Mouse (Mus musculus): ENCODE results near the gene Enkur.
"Not testable (repeated sequence)": the region's sequence is repeated elsewhere in the genome, so short reads cannot be mapped to it uniquely, and the experiment has no call there.

Enkur gene

DNA sequence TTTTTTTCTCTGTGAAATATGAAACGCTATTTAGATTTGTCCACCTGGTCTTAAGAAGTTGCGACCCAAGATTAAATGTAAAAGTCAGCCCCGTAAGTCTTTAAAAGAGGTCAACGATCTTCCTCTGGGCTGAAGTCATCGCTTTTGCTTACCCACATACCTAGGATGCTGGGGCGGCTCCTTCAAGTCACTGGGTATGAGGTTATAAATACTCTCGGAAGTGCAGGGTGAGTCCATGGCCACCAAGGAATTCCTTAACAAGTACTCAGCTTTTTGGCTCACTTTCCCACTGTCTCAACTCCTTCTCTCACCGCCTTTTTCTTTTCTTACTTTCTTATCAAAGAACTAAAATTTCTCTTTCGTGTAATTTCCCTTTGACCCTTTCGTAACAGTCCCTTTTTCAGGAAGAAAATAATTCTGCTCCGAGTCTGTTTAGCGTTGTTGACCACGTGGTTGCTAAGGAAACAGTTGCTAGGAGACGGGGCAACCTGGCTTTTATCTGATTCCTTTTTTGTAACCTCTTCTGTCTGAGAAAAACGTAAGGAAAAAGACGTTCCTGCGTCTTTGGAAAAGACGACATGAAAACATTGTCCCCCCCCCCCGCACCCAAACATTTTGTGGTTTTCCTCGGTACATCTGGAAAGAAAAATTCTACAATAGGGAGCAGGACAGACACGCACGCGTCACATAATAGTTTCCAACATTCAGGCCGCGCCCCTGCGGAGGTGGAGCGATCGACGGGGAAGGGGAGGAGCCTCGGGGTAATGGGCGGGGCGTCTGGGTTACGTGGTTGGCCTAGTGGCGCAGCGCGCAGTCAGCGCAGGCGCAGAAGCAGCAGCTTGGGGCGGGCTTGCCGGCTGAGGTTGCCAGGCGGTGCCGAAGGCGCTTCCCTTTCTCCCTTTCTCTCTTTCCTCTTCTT, at the start of gene Enkur, which contains the start of gene Thnsl1:
Gene Enkur, minus strand, starts transcription at position 454 of the 919 bp plus-strand sequence.
Gene Thnsl1, plus strand, starts transcription at position 813 of the 919 bp plus-strand sequence.
- CTCF ChIA-PET, result no interaction called here

DNA sequence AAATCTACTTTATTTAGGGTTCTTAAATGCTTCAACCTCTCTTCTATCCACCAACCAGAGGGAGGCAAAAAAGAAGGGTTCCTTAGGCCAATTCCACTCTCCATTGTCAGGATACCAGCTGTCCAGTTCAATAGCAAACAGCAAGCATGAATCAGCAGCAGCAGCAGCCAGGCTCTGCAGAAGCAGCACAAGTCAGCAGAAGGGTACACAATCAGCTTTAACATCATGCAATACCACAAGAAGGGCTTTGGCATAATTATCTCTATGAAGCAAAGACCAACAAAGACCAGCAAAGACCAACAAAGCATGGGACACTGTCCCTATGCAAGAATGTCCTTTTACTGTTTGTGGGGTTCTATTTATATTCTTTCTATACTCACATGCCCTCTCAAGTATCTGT, 49.1 kb upstream of the Enkur start:
- CTCF ChIA-PET, result no interaction called here

DNA sequence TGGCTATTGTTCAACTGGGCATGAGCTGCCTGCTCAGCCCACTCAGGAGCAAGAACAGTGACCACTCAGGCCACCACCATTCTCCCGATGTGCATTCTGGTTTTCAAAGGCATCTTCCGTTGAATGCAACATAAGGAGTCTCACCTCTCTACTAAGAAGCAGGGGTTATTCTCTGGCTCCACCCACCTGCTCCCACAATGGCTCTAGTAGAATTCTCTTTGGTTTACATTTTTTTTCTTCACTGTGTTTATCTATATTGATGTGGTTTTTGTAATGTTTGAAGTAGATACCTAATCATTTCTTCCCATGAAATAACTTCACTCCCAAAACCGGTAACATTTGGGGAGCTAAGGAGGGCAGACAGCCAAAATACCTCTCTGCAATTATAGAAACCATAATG, 48.5 kb upstream of the Enkur start:
- CTCF ChIA-PET, result interaction anchor here (0.7 kb wide), 1 partner anchor 20 kb away, joined by 5 read pairs; no protein-coding TSS in a partner anchor

DNA sequence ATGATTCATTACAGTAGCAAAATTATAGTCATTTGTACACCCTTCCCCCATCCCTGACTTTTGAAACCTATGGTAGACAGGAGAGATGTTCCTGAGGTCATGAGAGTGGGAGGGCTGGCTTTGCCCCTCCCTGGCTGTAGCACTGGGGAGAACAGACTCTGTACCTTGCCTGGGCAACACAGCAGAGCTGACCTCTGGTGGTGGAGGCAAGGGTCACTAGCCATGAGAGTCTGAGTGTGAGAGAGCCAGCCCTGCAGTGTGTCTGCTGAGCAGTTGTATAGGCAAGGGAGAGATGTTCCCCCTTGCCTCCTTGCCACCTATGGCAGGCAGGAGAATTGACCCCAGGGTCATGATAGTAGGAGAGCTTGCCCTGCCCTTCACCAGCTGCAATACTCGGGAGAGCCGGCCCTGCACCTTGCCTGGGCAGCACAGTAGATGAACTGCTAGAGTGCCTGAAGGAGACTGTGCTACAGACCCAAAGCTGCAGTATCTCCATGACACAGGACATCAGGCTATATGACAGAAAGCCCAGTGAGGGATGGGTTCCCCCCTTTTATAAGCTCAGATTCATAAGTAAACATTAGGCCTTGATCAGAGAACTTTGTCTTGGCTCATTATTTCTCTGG, 40.4 kb upstream of the Enkur start:
- CTCF ChIA-PET, result no interaction called here

DNA sequence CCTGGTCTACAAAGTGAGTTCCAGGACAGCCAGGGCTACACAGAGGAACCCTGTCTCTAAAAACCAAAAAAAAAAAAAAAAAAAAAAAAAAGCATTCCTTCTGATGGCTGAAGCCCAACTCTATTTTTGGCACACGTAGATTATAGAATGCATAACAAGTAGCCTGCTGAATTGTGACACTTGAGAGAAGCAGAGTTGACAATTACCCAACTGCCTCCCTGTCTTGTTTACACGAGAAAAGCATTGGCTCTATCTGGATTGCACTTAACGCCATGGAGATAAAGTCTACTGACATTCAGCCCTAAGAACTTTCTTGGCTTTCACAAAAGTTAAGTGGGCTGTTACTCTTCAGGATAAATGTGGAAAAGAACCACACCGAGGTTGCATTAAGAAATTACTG, 39.8 kb upstream of the Enkur start:
- CTCF ChIA-PET, result no interaction called here

DNA sequence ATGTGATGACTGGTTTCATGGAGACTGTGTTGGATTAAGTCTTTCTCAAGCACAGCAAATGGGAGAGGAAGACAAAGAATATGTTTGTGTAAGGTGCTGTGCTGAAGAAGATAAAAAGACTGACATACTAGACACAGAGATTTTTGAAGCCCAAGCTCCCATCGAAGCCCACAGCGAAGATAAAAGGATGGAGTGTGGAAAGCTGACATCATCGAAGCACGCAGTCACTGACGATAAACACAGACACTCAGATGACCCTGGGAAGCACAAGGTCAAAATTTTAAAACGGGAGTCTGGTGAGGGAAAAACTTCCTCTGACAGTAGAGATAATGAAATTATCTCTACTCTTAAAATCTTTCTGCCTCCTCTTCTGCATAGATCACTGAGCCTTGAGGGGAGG, 38.9 kb upstream of the Enkur start:
- CTCF ChIA-PET, result not testable (repeated sequence)

DNA sequence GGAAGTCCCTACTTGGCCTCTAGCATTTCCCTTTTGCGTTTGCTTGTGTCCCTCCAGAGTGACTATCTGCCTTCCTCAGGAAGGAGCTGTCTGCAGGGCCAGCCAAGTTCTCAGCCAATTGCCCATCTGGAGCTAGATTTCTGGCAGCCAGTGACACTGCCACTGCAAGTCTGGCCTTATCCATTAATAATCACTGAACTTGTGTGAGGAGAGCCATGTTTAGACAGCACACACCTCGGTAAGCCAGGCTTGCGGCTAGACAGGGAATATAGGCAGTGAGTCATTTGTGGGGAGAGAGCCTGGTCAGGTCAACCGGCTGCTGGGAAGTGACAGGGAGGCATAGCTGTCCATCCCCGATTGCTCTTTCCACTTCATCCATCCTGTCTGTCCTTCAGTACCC, 31.7 kb upstream of the Enkur start:
- CTCF ChIA-PET, result no interaction called here

DNA sequence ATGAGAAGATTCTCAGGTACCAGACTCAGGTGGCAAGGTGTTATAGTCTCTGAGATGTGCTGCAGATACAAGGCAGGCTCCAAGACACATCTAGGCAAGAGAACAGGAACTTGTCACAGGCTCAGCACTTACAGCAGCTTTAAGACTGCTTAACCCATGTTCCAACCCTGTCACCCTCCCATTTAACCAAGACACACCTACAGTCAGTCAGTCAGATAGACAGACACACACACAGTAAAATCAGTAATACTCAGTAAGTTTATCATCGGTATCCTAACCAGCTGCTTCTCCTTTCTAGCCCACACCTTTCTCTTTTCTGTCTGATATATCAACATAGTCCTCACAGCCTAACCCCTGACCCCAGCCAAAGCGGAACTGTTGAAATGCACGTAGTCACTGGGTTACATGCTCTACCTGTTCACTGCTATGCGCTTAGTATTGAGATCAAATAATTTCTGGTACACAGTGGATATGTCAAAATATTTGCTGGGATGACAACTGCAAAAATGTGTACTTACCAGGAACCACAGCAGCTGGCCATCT, 30.8 kb upstream of the Enkur start:
- CTCF ChIA-PET, result no interaction called here

DNA sequence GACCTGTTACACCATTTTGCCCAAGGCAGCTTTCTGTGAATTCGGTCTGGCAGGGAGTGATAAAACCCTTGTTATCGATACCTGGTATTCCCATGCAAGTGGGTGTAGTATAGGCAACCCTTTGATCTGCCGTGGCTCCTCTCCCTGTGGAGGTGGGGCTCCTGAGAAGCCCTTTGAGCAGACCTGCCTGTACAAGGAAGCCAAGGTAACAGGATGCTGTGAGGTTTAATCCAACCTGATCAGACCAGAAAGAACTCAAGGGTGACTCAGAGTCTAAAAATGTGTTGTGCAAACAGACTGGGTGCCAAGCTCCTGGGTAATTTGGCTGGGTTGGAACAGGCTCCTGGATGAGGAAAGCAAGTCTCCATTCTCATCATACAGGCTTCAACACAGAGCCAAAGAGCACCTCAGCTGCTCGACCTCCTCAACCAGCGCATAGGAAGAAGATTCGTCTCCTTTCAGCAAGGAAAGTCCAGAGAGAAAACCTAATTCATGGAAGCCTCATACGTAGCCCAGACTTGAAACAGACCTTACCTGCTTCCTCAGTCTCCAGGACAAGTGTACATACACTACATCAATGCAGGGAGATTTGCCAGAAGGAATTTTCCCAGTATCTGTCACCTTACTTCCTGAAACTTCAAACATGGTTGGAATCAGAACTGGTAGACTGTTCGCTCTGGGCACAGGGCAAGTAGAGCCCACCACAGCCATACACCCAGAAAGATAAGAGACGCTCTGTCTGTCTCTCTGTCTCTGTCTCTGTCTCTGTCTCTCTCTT, 29.9 kb upstream of the Enkur start:
- CTCF ChIA-PET, result no interaction called here

DNA sequence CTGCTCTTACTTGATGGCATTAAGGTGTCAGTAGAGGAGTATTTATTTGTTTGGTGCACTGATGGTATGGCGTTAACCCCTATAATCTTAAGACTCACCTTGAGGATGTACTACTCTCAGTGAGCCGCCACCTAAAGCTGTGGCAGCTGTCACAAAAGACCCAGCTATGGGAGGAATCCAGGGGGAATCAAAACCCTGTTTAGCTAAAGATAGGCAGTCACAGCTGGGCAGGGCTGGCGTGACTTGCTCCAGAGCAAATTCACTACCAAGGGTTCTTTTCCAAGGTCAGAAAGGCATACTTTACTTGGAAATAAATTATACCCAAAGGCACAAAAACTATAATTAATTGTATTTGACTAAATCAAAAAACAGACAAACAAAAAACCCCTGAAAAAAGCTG, 26.0 kb upstream of the Enkur start:
- CTCF ChIA-PET, result no interaction called here

DNA sequence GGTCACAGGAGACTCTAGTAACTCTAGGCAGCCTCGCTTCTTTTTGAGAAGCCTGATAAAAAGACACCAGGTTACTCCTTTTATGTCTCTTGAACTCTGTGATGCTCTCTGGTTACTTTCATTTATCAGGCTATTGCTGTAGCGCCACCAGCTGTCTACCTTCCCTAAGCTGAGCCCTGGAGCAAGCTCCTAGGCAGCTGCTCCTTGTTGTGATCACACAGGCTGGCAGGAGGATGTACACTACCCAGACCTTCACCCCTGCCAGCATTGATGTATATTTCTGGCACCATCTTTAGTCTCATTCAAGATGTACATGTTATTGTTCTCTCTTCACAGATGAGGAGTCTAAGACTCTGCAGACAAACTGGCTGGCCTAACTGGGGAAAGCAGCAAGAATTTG, 25.1 kb upstream of the Enkur start:
- CTCF ChIA-PET, result no interaction called here

DNA sequence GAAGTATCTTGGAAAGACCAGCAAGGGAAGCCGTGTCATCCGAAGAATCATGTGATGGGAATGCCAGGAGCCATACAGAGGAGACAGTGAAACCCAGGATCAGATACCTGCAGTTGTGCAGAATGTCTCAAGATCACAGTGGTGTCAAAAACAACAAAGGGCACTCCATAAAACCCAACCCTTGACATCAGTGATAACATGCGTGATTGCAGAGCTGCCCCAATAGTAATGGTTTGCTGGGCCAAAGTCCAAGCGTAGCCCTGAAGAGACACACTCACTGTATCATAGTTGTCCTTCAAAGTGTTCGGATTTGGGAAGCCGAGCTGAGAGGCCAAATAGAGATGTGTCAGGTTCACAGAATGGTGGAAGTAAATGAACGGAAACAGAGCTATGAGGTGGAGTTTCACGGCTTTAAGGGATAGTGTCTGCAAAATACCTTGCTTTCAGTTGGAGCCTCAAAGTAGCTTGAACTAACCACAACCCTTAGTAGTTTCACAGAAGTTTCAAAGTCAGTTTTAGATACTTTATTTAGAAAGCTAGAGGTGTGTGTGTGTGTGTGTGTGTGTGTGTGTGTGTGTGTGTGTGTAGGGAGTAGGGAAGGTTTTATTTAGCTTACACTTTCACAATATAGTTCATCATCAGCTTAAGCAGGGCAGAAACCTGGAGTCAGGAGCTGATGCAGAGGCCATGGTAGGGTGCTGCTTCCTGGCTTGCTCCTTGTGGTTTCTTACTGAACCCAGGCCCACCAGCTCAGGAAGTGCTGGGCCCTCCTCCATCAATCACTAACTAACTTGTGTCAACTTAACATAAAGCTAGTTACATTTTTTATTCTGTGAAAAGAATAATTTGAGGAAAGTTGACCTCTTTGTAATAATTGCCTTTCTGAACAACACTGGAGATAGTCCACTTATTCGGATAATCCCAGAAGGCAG, 17.6 kb upstream of the Enkur start:
- CTCF ChIA-PET, result no interaction called here

DNA sequence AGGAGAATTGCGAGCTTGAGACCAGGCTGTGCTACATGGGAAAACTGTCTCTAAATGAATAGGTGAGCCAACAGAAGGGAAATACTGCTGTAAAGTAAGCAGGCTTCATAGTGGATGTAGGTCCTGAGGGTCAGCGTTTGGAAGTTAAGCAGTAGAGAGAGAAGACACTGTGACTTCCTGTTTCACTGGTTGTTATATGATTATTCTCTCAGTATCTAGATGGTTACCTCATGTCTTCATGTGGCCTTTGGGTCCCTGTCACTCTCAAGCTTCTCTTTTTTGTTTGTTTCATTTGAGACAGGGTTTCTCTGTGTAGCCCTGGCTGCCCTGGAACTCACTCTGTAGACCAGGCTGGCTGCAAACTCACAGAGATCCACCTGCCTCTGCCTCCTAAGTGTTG, 10.1 kb upstream of the Enkur start:
- CTCF ChIA-PET, result no interaction called here

DNA sequence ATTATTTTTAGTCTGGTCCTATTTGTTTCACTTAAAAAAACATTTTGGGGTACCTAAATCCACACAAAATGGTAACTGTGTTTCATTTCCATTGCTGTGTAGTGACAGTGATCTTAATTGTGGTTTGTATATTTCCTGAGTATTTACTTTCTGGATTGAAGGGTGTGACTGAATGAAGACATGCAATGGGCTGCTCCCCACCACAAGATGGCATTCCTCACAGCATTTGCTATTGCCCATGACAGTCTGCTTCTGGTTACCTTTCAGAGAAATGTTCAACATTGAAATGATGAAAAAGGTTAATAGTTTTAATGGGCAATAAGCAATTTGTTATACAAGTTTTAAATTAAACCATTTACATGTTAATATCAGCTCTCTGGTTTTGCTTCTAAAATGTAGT, 9.2 kb upstream of the Enkur start:
- CTCF ChIA-PET, result no interaction called here

DNA sequence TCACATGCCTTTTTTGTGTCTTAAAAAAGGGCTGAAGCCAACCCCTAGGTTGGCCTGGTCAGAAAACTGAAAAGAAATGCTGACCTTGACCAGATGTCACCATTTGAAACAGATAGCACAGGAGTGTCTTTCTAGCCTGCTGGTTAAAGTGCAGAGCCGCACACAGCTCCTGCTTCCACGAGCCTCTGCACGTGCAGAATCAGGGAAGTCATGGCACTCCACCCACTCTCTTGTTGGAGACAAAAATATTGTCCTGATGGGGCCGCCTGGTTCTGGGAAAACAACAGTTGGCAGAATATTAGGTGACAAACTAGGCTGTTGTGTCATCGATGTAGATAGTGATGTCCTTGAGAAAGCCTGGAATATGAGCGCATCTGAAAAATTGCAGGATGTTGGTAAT, 6.2 kb upstream of the Enkur start:
- CTCF ChIA-PET, result no interaction called here

DNA sequence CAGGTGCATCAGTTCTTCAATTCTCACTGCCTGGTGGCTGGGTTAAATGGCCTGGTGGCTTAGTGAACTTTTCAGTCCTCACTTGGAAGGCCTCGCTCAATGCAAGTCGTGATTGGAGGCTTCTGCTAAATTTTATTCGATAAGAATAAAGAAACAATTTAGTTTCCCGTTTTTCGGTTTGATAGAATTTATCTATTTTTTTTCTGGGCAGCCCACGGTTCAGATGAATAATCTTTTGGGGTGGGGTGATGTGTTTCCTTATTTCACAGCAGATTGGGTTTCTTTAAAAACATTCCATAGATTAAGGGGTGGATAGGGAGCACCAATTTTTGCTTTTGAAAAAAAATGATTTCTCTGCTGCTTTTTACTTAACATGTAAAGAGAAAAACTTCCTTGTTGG, 1.1 kb upstream of the Enkur start:
- CTCF ChIA-PET, result no interaction called here

DNA sequence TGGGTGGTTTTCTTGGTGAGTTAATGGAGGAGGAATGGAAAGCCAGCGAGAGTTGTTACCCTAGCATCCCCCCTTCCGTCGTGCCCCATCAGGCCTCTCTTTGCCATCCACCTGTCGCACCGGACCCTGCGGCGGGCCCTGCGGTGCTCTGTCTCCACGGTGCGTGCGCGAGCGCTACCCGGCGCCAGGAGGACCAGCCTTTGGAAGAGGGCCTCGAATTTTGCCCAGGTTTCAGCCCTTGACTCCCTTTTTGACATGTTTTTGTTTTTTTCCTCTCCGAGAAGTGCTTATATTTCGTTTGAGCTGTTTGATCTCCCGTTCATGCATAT, 630 bp upstream of the Enkur start:
- CTCF ChIA-PET, result no interaction called here

DNA sequence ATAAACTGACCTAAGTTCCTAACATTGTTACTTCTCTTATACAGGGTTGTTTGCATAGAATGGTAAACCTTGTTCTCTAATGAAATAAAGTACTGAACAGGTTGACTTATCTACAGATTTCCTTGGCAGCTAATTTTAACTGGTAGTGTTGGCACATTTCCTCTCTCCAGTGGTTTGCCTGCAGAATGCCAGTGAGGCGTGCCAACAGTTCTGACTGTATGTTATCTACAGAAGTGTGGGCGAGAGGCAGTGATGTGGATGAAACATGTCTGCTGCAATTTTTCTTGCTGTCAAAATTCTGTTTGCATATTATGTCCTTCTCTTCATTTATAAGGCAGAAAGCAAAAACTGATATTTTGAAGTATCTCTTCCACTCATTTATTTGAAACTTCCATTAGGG, 2.4 kb downstream of the Enkur start:
- CTCF ChIA-PET, result no interaction called here

DNA sequence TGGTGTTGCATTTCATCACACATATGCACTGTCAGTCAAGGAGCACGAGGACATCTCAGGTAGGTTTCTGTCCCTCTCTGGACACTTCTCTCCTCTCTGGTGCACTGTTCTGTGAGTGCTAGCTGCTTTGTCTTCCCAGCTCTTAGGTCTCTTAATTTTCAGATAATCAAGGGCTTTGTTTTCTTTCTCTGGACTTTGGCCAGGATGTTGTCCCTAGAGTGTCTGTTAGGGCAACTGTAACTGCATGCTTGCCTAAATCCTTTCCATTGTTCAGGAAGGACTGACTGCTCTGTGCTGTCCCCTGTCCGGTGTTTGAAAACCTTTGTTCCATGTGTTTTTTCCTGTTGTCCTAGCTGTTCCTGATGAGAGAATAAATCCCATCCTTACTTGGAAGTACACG, 6.1 kb downstream of the Enkur start:
- CTCF ChIA-PET, result no interaction called here

DNA sequence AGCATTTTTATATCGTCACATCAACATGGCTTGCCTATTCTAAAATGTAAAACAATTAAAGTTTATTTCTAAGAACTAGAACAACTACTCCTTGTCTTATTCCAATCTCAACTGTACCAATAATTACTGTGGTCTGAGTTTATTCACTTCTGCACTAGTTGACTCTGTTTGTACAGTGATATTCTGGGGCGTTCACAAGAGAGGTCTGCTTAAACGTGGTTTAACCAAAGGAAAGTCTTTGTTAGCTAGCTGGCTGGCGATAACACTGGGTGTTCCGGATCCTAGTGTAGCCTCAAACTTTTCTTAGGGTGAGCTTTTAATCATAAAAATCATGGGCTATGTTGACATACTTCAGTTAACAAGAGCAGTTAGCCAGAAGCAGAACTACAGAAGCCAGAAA, 9.9 kb downstream of the Enkur start:
- CTCF ChIA-PET, result no interaction called here

DNA sequence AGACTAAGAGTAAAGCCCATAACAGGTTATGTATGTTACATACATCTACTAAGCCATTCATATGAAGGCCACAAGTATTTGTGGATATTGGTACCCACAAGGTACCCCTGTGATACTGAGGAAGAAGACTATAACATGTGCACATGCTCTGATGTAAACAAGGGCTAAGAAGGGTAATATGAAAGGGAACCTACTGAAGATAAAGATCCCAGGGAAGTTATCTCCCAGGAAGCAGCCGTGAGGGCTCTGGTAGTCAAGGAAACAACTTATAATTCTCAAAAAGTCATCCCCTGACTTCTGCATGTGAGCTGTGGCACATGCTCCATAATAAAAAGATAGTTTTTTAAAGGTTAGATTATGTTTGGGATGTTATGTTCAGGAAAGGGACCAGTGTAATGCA, 13.9 kb downstream of the Enkur start:
- CTCF ChIA-PET, result no interaction called here

DNA sequence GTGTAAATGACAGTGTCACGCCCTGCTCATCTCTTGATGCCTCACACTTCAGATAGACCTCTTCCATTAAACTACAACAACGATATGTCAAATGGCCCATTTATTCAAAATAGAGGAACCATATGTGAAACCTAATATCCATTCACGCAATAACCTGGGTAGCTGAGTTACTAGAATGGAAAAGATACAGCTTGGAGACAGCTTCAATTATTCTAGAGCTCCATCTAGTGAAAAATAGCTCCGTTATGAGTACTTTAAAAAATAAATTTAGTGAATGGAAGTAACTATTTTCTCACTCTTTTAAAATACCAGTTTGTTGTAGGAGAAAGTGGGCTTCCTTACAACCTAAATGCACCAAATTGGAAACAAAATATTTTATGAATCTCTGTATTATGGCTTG, 16.6 kb downstream of the Enkur start:
- CTCF ChIA-PET, result no interaction called here
